Mouse (Mus musculus): Measurements from ENCODE around the gene Nim1k. TPM values are rescaled to one million over a fixed set of nuclear protein-coding genes. Genes with fewer than 3 reads are reported as not detected.
"Not testable (repeated sequence)": the region's sequence is repeated elsewhere in the genome, so short reads cannot be mapped to it uniquely, and the experiment has no call there.

Gene Nim1k
- polyA plus RNA-seq, 1 experiment from 2014 or later = 0.73 TPM

- WGBS (ENCODE audit: insufficient replicate concordance) = 83% methylated on average over 7 of the region's 7 CpGs
- H3K4me2 ChIP-seq = no peak overlapping the region
- no peak overlapping the region for H3K9ac ChIP-seq (ENCODE audit: low read depth, low read length)
- H3K27me3 ChIP-seq (ENCODE audit: control insufficient read depth, insufficient read depth, low read length) = no peaks in the 10 kb centered on the region
- no peak for ATAC-seq (replicated peaks; ENCODE audit: insufficient number of reproducible peaks, low FRiP score, low TSS enrichment)
- no peak overlapping the region for H3K4me3 ChIP-seq (ENCODE audit: low read depth, low read length)
- H3K27ac ChIP-seq (ENCODE audit: low read depth, low read length) = no peak overlapping the region
- H3K9me3 ChIP-seq (replicated peaks; ENCODE audit: control insufficient read depth, low read length) = no peaks in the 10 kb centered on the region
- no peaks in the 10 kb centered on the region for H3K4me1 ChIP-seq (ENCODE audit: control insufficient read depth, insufficient read depth, low read length)
- H3K36me3 ChIP-seq (ENCODE audit: control insufficient read depth, insufficient read depth, low read length) = peaks cover 16% of the 10 kb centered on the region; the same call in 1 of the 2 replicates
These were observed 48.7 kb downstream of the Nim1k start for GRCm38 (mm10) chr13:119706953-119707352.

- not testable (repeated sequence) for ATAC-seq (replicated peaks; ENCODE audit: insufficient number of reproducible peaks, low FRiP score, low TSS enrichment); H3K4me3 ChIP-seq (ENCODE audit: low read depth, low read length); H3K9me3 ChIP-seq (replicated peaks; ENCODE audit: control insufficient read depth, low read length); H3K27ac ChIP-seq (ENCODE audit: low read depth, low read length); H3K4me2 ChIP-seq; H3K4me1 ChIP-seq (ENCODE audit: control insufficient read depth, insufficient read depth, low read length); H3K27me3 ChIP-seq (ENCODE audit: control insufficient read depth, insufficient read depth, low read length); H3K9ac ChIP-seq (ENCODE audit: low read depth, low read length)
- H3K36me3 ChIP-seq (ENCODE audit: control insufficient read depth, insufficient read depth, low read length) = peaks cover 18% of the 10 kb centered on the region; the same call in 1 of the 2 replicates
- 80% methylated on average over 7 of the region's 8 CpGs for WGBS (ENCODE audit: insufficient replicate concordance)
These were observed 49.3 kb downstream of the Nim1k start for GRCm38 (mm10) chr13:119706278-119706880.

GRCm38 (mm10) chr13:119704280-119704679, 51.4 kb downstream of the Nim1k start:
- H3K36me3 ChIP-seq (ENCODE audit: control insufficient read depth, insufficient read depth, low read length) = peaks cover 23% of the 10 kb centered on the region
- no peak overlapping the region for H3K4me3 ChIP-seq (ENCODE audit: low read depth, low read length)
- H3K27me3 ChIP-seq (ENCODE audit: control insufficient read depth, insufficient read depth, low read length) = no peaks in the 10 kb centered on the region
- 92% methylated on average over 7 of the region's 7 CpGs for WGBS (ENCODE audit: insufficient replicate concordance)
- H3K9me3 ChIP-seq (replicated peaks; ENCODE audit: control insufficient read depth, low read length) = no peaks in the 10 kb centered on the region
- H3K4me2 ChIP-seq = no peak overlapping the region
- no peak for ATAC-seq (replicated peaks; ENCODE audit: insufficient number of reproducible peaks, low FRiP score, low TSS enrichment)
- H3K4me1 ChIP-seq (ENCODE audit: control insufficient read depth, insufficient read depth, low read length) = no peaks in the 10 kb centered on the region
- H3K27ac ChIP-seq (ENCODE audit: low read depth, low read length) = no peak overlapping the region
- H3K9ac ChIP-seq (ENCODE audit: low read depth, low read length) = no peak overlapping the region

DNA sequence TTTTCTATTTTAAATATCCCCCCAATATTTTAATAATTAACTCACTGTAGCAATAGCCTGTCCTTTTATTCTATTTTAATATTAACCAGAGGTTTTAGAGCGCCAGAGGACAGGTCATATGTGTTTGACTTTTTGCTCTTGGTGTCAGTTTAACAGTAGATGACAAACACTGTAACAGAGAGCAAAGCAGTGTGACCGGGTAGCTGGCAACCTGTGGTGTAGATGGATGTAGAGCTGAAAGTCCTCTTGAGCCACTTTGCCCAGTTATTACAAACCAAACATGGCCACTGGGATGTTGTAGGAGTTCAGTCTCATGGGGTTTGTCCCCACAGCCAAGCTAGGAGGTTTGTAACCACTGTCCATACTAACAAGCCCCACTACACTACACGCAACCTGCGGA, 57.2 kb downstream of the Nim1k start:
- Histone ChIP-seq H3K36me3 (ENCODE audit: control insufficient read depth, insufficient read depth, low read length) (peaks cover 13% of the 10 kb centered on the region), H3K4me3 (ENCODE audit: low read depth, low read length) (no peak overlapping the region), H3K27me3 (ENCODE audit: control insufficient read depth, insufficient read depth, low read length) (no peaks in the 10 kb centered on the region), H3K4me2 (no peak overlapping the region), H3K4me1 (ENCODE audit: control insufficient read depth, insufficient read depth, low read length) (no peaks in the 10 kb centered on the region), H3K9me3 (replicated peaks; ENCODE audit: control insufficient read depth, low read length) (no peaks in the 10 kb centered on the region), H3K27ac (ENCODE audit: low read depth, low read length) (no peak overlapping the region), H3K9ac (ENCODE audit: low read depth, low read length) (no peak overlapping the region)
- no peak for ATAC-seq (replicated peaks; ENCODE audit: insufficient number of reproducible peaks, low FRiP score, low TSS enrichment)
- 91% methylated on average over 4 of the region's 4 CpGs for WGBS (ENCODE audit: insufficient replicate concordance)

- WGBS (ENCODE audit: insufficient replicate concordance) = 85% methylated on average over 1 of the region's 1 CpGs
- no peak overlapping the region for H3K27ac ChIP-seq (ENCODE audit: low read depth, low read length)
These were observed 59.2 kb downstream of the Nim1k start for GRCm38 (mm10) chr13:119696496-119696895.

DNA sequence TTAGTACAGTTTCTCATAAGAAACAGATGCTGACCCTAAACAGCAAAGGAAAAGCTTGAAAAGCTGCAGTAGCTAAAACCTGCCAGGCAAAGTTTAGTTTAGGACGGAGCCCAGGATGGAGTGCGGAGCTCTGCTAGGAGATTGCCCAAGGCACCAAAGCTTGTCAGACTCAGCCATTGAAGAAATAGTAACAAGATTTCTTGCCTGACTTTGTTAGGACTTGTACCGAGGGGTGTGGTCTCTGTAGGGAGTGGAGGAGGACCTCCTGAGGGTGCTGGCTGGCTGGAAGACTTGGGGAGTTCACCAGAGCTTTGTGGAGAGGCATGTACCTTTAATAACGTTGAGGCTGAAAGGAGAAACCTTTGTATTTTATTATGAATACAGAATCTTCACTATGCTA, 60.0 kb downstream of the Nim1k start:
- H3K27me3 ChIP-seq (ENCODE audit: control insufficient read depth, insufficient read depth, low read length) = no peaks in the 10 kb centered on the region
- H3K4me3 ChIP-seq (ENCODE audit: low read depth, low read length) = no peak overlapping the region
- peaks cover 8% of the 10 kb centered on the region; the same call in 1 of the 2 replicates for H3K4me1 ChIP-seq (ENCODE audit: control insufficient read depth, insufficient read depth, low read length)
- peaks cover 4% of the 10 kb centered on the region for H3K36me3 ChIP-seq (ENCODE audit: control insufficient read depth, insufficient read depth, low read length)
- 80% methylated on average over 4 of the region's 4 CpGs for WGBS (ENCODE audit: insufficient replicate concordance)
- no peak overlapping the region for H3K4me2 ChIP-seq
- H3K9ac ChIP-seq (ENCODE audit: low read depth, low read length) = no peak overlapping the region
- H3K27ac ChIP-seq (ENCODE audit: low read depth, low read length) = no peak overlapping the region
- H3K9me3 ChIP-seq (replicated peaks; ENCODE audit: control insufficient read depth, low read length) = no peaks in the 10 kb centered on the region
- no peak for ATAC-seq (replicated peaks; ENCODE audit: insufficient number of reproducible peaks, low FRiP score, low TSS enrichment)

More at GRCm38 (mm10) chr13:119696496-119696895, 59.2 kb downstream of the Nim1k start:
- Histone ChIP-seq H3K9ac (ENCODE audit: low read depth, low read length) (no peak overlapping the region), H3K9me3 (replicated peaks; ENCODE audit: control insufficient read depth, low read length) (no peaks in the 10 kb centered on the region), H3K4me3 (ENCODE audit: low read depth, low read length) (no peak overlapping the region), H3K36me3 (ENCODE audit: control insufficient read depth, insufficient read depth, low read length) (peaks cover 8% of the 10 kb centered on the region), H3K4me2 (no peak overlapping the region), H3K27me3 (ENCODE audit: control insufficient read depth, insufficient read depth, low read length) (no peaks in the 10 kb centered on the region), H3K4me1 (ENCODE audit: control insufficient read depth, insufficient read depth, low read length) (peaks cover 5% of the 10 kb centered on the region; the same call in 1 of the 2 replicates)
- no peak for ATAC-seq (replicated peaks; ENCODE audit: insufficient number of reproducible peaks, low FRiP score, low TSS enrichment)

DNA sequence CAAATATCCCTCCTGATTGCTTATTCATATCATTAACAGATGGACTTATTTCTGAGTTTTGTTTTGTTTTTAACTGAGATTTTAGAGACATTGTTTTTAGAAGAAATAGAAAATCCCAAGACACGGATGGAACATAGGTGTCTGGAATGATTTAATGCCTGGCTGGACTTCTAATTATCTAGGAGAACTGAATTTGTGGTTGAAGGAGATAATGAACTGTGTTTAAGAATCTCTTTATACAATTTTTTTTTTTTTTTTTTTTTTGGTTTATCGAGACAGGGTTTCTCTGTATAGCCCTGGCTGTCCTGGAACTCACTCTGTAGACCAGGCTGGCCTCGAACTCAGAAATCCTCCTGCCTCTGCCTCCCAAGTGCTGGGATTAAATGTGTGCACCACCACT, 63.7 kb downstream of the Nim1k start:
- Histone ChIP-seq H3K4me2 (peak overlapping the region; percentile 76), H3K4me3 (ENCODE audit: low read depth, low read length) (peak overlapping the region; percentile 94; the same call in 1 of the 2 replicates)
- H3K4me1 ChIP-seq (ENCODE audit: control insufficient read depth, insufficient read depth, low read length); ATAC-seq (replicated peaks; ENCODE audit: insufficient number of reproducible peaks, low FRiP score, low TSS enrichment); H3K27ac ChIP-seq (ENCODE audit: low read depth, low read length); H3K27me3 ChIP-seq (ENCODE audit: control insufficient read depth, insufficient read depth, low read length); H3K9me3 ChIP-seq (replicated peaks; ENCODE audit: control insufficient read depth, low read length); H3K9ac ChIP-seq (ENCODE audit: low read depth, low read length); H3K36me3 ChIP-seq (ENCODE audit: control insufficient read depth, insufficient read depth, low read length): not testable (repeated sequence)
- WGBS (ENCODE audit: insufficient replicate concordance) = 92% methylated on average over 3 of the region's 3 CpGs

- Histone ChIP-seq H3K27me3 (ENCODE audit: control insufficient read depth, insufficient read depth, low read length) (no peaks in the 10 kb centered on the region), H3K9ac (ENCODE audit: low read depth, low read length) (peak overlapping the region; percentile 87), H3K9me3 (replicated peaks; ENCODE audit: control insufficient read depth, low read length) (no peaks in the 10 kb centered on the region), H3K36me3 (ENCODE audit: control insufficient read depth, insufficient read depth, low read length) (no peaks in the 10 kb centered on the region), H3K4me2 (peak overlapping the region; percentile 76), H3K4me3 (ENCODE audit: low read depth, low read length) (peak overlapping the region; percentile 94), H3K27ac (ENCODE audit: low read depth, low read length) (peak overlapping the region; percentile 92), H3K4me1 (ENCODE audit: control insufficient read depth, insufficient read depth, low read length) (peaks cover 8% of the 10 kb centered on the region; the same call in 1 of the 2 replicates)
- no peak for ATAC-seq (replicated peaks; ENCODE audit: insufficient number of reproducible peaks, low FRiP score, low TSS enrichment)
- 8% methylated on average over 7 of the region's 7 CpGs for WGBS (ENCODE audit: insufficient replicate concordance)
These were observed 64.6 kb downstream of the Nim1k start for GRCm38 (mm10) chr13:119690876-119691620.

Measured in heart, embryonic 11.5 days (tissue).